Mouse (Mus musculus): ENCODE results near the gene S1pr3.
A peak's percentile ranks its signal among the peaks of the same experiment; 100 is the strongest.

S1pr3 gene

DNA sequence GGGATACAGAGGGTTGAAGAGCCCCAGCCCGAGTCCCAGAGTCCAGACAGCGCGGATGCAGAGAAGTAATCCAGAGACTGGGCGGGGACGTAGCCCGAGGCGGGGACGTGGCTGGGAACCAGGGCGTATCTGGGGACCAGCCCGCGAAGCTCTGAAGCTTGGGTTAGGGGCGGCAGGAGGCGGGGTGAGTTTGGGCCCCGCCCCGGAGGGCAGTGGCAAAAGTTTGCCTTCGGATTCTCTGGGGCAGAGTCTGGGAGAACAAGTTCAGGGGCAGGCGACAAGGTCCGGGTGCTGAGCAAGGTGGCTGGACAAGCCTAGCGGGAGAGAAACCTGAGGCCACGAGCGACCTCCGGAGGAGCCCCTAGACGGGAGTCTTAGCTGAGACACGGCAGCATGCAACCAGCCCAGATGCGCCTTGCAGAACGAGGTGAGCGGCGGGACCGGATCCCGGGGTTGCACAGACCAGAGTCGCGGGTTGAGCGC lies at the start of gene S1pr3:
S1pr3 (plus strand) TSS at position 121 of the 483 bp plus-strand sequence.
- DNase-seq, result peak; percentile 65 to 74

DNA sequence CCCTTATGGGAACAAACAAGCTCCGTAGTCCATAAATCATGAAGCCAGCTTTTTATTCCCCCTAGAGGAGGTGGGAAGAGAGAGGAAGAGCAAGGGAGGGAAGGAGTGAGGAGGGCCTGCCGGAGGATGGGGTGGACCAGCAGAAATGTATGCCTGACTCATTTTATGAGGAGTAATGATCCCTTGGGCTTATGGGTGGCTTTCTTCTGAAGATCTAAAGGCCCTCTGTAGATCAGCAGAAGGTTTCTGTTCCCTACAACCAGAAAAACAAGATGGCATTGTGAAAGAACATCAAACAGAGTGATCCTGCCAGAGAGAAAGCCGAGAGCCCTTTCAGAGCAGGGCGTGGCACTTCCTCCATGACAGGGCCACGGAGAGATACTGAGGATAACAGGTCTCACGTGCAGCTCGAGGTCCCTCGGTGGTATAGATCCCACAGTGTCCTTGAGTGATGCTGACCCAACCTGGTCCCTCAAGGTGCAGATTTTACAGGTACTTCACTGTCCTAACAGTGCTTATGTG lies 47.9 kb upstream of the S1pr3 start:
- no peak for DNase-seq

- DNase-seq, result no peak
These were observed 45.0 kb upstream of the S1pr3 start for GRCm38 (mm10) chr13:51363390-51363789.

- DNase-seq, result no peak
These were observed 44.5 kb upstream of the S1pr3 start for GRCm38 (mm10) chr13:51363985-51364384.

DNA sequence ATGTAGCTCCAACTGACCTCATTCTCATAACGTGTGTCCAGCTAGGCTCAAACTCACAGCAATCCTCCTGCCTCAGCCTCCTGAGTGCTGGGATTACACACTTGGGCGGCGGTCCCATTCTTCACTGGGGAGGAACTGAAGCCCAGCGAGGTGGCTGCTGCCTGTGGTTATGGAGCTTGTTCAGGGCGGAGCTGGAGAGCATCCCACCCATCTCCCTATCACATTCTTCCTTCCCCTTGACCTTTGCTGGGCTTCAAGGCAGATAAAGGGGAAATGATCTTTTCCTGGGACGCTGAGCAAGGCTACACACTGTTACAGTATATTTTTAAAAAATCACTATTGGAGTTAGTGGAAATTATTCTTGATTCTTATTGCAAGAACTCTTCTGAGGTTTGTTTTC lies 43.2 kb upstream of the S1pr3 start:
- DNase-seq, result no peak

GRCm38 (mm10) chr13:51368346-51368745 lies 40.1 kb upstream of the S1pr3 start:
- DNase-seq, result no peak

DNA sequence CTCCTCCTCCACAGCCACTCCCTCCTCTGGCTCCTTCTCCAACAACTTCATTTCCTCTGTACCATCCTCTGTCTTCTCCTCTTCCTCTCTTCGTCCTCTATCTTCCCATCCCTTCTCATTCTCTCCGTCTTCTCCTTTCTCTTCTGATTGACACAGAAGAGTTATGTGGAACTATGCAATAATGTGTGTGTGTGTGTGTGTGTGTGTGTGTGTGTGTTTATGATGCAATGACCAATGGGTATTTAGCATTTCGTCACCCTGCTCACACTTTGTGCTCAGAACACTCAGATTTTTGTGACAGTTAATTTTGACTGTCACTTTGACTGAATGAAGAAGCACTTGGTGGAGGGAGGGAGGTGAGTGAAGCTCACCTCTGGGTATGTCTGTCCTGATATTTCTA lies 39.1 kb upstream of the S1pr3 start:
- no peak for DNase-seq

GRCm38 (mm10) chr13:51373086-51373485 lies 35.4 kb upstream of the S1pr3 start:
- no peak for DNase-seq

DNA sequence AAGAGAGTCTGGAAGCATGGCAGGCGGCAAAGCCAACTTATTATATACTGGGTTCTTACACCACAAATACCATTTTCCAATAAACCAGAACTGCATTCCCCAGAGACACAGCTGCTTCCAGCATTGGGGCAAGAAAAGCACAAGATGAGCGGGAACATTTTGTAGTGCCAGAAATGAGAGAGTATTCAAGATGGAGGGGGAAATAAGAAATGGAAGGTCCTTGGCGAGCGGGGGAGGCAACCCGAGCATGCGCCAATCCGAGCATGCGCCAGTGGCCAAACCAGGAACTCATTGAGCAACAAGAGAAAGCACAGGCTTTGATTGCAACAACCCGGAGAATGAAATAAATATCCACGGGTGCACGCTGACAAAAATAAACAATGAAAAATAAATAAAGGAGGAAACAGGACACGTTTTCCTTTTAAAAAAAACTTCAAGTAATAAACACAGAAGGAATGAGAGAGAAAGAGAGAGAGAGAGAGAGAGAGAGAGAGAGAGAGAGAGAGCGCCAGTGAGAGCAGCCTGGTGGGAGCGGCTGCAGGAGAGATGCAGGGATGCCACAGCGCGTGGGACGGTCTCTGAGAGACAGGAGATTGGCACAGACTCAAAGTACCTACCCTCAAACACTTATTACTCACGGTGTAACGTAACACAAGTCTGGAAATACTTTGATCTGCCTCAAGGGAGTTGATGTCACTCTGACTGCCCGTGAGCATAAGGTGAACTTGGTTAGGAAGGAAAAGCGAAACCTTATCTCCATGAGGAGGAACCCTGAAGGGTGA lies 34.2 kb upstream of the S1pr3 start:
- DNase-seq, result peak; percentile 20 to 49

DNA sequence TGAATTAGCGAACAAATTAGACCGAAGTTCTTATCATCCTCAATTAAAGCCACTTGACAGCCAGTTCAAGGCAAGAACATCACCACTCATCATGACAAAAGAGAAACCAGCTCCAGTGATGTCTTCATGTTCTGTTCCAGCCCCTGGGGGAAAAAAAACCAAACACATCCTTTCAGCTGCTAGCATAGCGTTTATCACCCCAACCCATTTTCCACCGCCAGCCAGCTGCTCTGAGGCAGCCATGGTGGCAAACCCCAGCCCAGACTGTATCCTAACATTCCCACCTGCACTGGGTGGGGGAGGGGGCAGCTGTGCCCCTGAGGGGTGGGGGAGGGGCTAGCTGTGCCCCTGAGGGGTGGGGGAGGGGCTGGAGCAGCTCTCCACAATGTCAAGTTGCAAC lies 30.3 kb upstream of the S1pr3 start:
- DNase-seq, result no peak

- DNase-seq, result peak in 1 of 2 experiments; percentile 5
These were observed 28.8 kb upstream of the S1pr3 start for GRCm38 (mm10) chr13:51379596-51379995.

- DNase-seq, result no peak
These were observed 26.9 kb upstream of the S1pr3 start for GRCm38 (mm10) chr13:51381498-51381897.

DNA sequence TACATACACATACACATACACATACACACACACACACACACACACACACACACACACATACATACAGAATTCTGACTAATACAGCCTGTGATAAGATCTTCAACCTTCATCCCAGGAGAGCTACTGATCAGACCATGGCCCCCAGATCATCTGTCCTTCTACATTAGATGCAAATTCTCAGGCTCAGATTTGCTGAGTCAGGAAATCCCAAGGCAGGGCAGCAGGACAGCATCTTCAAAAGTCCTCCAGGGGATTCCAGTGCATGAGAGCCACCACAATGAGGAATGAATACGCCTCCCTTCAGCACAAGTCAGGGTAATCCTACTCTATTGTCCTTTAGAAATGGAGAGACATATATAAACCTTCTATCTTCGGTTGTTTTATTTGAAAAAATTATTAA lies 23.5 kb upstream of the S1pr3 start:
- DNase-seq, result no peak

DNA sequence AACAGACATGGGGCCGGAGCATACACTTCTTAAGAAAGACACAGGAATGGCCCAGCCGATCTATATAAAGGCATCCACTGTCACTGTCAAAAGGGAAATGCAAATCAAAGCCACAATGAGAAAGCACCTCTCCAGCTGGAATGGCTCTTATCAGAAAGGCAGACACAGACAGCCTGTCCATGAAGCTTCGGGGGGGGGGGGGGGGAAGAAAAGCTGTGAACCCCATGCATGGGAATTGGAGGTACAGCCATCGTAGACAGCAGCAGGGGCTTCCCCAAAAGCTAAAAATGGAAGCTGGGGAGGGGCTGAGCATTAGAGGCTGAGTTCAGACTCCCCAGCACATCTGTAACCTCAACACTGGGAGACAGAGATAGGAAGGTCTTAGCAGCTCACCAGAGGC lies 20.5 kb upstream of the S1pr3 start:
- DNase-seq, result no peak

GRCm38 (mm10) chr13:51390398-51390797 lies 18.0 kb upstream of the S1pr3 start:
- no peak for DNase-seq

GRCm38 (mm10) chr13:51391359-51391916 lies 17.0 kb upstream of the S1pr3 start:
- no peak for DNase-seq

DNA sequence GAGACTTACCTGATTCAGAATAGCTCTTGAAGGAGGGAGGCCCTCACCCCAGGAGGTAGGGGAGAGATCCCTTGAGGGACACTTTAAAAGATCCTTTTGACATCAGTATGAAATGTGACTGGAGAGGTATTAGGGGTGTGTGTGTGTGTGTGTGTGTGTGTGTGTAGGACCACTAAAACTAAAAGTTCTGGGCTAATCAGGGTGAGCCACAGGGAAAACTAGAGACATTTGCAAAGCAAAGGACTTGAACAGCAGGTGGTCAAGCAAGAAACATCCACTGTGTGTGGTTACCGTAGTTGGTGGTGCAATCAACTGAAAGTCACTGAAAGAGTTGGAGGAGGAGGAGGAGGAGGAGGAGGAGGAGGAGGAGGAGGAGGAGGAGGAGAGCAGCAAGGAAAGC lies 16.2 kb upstream of the S1pr3 start:
- DNase-seq, result no peak

DNA sequence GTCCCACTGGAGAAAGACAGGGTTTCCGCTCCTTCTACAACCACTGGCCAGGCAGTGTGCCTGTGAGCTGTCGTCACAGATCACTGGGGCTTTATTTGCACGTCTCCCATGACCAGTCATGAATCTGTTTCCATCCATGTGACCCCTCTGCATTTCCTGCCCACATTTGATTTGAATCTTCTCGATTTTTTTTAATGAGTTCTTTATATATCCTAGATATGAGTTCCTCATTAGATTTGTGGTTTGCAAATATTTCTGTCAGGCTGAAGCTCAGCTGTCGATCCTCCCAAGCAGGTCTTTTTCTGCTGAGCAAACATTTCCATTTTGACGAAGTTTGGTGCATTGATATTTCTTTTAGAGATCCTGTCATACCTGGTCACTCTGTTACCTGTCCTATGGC lies 10.6 kb upstream of the S1pr3 start:
- DNase-seq, result no peak

- no peak for DNase-seq
These were observed 8.9 kb upstream of the S1pr3 start for GRCm38 (mm10) chr13:51399562-51399961.

- peak; percentile 48 to 79 for DNase-seq
These were observed 8.2 kb upstream of the S1pr3 start for GRCm38 (mm10) chr13:51400186-51400719.

GRCm38 (mm10) chr13:51400736-51401501 lies 7.5 kb upstream of the S1pr3 start:
- peak; percentile 41 to 69 for DNase-seq

DNA sequence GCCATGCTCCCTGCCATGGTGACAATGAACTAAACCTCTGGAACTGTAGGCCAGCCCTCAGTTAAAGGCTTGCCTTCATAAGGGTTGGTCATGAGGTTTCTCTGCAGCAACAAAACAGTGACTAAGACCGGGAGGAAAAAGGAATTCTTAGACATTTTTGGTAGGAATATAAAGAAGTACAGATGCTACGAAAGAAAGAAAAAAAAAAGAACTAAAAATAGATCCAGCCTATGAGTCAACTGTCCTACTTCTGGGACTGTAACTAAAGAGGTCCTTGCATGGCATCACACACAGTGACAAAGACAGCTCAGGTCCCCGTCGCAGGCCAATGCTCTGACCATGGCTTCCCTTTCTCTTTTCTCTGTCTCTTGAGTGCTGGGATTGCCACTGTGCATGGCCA lies 3.9 kb upstream of the S1pr3 start:
- no peak for DNase-seq

DNA sequence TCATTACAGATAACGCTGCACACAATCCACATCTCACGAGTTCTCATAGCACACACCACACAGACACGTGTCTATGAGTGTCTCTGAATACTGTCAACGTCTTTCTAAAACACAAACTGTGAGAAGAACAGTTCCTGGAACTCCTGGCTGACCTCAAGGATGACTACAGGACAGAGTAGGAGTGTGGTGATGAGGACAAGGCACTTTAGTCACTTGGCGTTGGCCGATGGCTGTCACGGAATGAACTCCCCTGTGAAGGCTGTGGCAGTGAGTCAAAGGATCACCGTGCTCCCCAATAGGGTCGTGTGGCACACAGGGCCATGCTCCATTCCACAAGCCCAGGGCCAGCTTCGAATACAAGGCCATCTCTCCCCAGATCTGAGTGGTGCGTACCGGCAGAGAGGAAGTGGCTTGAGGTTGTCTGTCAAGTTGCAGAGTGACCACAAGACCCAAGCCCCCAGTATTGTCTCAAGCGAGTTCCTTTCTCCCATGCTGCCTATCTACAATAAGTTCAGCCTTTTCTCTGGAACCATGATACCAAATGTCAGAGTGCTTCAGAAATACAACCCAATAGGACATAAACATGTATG lies 2.6 kb upstream of the S1pr3 start:
- DNase-seq, result no peak

All from kidney, postnatal 25 days (tissue).